Mouse (Mus musculus) heart, postnatal 36 days (tissue): Measurements from ENCODE around the gene Zfand2b. TPM values are rescaled to one million over a fixed set of nuclear protein-coding genes. Genes with fewer than 3 reads are reported as not detected.

Source experiments
- DNase-seq, 2 experiments: peaks; one replicate each; pipeline ENCODE4 v3.0.0; 2021 to 2022
- intact Hi-C: fragments of 180-260 bp; cut with DNase I; formaldehyde crosslinking; loops from one replicate; pipeline ENCODE4 v1.15.1; 2025
- total RNA-seq, 2 experiments: library from RNA; stranded (reverse); gene quantifications; 2 replicates each; pipeline ENCODE4 v1.2.3; 2021

Zfand2b gene
- total RNA-seq, 2 experiments from 2014 or later: 14.9 to 17.6 TPM

DNA sequence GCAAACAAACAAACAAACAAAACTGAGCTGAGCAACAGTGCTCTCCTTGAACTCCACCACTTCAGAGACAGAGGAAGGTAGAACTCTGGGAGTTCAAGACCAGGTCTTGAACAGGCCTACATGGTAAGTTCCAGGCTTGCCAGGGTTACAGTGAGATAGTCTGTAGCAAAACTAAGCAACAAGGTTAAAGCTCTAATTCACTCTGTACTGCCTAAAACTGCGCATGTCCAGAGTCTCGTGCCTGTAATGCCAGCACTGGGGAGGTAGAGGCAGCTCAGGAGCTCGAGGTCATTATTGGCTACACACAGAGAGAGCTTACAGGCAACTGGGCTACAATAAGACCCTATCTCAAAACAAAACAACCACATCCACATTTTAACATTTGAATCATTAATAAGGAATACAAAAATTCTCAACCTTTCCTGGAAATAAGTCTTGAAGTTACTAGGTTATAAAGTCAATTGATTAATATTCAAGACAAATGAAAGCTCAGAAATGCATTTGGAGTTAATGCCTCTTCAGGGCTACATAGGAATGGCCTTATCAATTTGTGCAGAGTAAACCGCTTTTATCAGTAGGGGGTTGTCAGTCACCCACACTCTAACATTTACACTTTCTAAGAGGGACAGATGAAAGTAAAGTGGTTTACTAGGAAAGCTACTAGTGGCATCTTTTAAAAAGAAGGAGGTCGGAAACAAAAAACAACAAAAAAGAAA, 8.7 kb upstream of the Zfand2b start:
- intact Hi-C loops: no loop called here
- DNase-seq: no peak

DNA sequence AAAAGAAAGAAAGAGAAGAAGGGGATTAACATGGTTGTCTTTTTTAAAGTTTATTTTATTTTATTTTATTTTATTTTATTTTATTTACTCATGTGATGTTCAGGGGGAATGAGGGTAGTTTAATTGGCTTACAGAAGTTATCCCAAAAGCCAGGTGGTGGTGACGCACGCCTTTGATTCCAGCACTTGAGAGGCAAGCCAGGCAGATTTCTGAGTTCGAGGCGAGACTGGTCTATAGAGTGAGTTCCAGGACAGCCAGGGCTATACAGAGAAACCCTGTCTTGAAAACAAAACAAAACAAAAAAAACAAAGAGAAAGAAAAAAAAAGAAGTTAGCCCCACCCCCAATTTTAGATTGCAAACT, 8.2 kb upstream of the Zfand2b start:
- DNase-seq: no peak
- intact Hi-C loops: no loop called here

DNA sequence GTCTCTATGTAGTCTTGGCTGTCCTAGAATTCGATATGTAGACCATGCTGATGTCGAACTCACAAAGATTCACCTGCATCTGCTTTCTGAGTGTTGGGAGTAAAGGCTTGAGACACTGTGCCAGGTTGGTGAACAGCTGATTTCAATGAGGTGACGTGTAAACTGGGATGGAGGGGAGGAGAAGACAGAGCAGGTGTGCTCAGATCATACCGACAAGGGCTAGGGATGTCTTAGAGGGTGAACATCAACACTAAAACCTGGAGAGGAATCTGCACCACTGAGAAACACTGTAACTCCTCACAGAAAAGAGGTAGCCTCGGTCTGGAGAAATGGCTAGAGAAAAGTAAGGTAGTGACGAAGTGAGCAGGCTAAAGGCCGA, 364 bp upstream of the Zfand2b start:
- intact Hi-C loops: loop anchor here (1.0 to 5.0 kb wide), 3 partner anchors 23 to 69 kb away; partner anchors contain the start of gene Dnajb2

GRCm38 (mm10) chr1:75179334-75180104, 11.1 kb downstream of the Zfand2b start:
- peak; percentile 39 to 55 for DNase-seq
- intact Hi-C loops: loop anchor here (5.0 kb wide), 1 partner anchor 73 kb away; no protein-coding TSS in a partner anchor

More for the DNA sequence above, 364 bp upstream of the Zfand2b start:
- no peak for DNase-seq

GRCm38 (mm10) chr1:75180105-75180590, 11.7 kb downstream of the Zfand2b start, which contains the start of gene Abcb6:
Gene Abcb6, minus strand, starts transcription at chr1:75180392.
- intact Hi-C loops: loop anchor here (5.0 kb wide), 1 partner anchor 72 kb away; no protein-coding TSS in a partner anchor
- DNase-seq: peak; percentile 83 to 86

- no peak for DNase-seq
- intact Hi-C loops: loop anchor here (5.0 kb wide), 1 partner anchor 72 kb away; no protein-coding TSS in a partner anchor
Measured at GRCm38 (mm10) chr1:75180741-75181140, 12.3 kb downstream of the Zfand2b start.

- intact Hi-C loops: loop anchor here (5.0 kb wide), 1 partner anchor 71 kb away; no protein-coding TSS in a partner anchor
- no peak for DNase-seq
Measured at GRCm38 (mm10) chr1:75181377-75181870, 13.0 kb downstream of the Zfand2b start.

- DNase-seq: no peak
- intact Hi-C loops: loop anchor here (5.0 kb wide), 1 partner anchor 70 kb away; no protein-coding TSS in a partner anchor
Measured at GRCm38 (mm10) chr1:75182160-75182559, 13.7 kb downstream of the Zfand2b start.

GRCm38 (mm10) chr1:75185495-75185894, 17.0 kb downstream of the Zfand2b start:
- no peak for DNase-seq
- intact Hi-C loops: no loop called here

GRCm38 (mm10) chr1:75187126-75187525, 18.7 kb downstream of the Zfand2b start:
- no peak for DNase-seq
- intact Hi-C loops: no loop called here

GRCm38 (mm10) chr1:75187914-75188483, 19.6 kb downstream of the Zfand2b start:
- DNase-seq: no peak
- intact Hi-C loops: no loop called here

DNA sequence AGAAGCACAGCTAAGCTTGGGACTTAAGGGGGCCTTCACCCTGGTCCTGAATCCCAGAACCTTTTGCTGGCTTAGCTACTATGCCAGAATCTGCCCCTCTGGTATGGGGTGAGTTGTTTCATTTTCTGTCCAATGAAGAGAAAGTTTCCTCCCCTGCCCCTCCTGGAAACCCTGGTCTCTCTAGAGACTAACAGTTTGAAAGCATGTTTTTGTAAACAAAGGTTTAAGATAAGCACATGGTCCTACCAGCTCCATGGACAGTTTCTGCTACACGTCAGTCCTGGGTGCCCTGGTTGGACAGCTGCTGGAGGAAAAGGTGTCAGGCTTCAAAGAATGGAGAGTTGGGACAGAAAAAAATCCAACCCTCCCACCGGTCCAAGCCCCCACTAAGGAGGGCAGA, 22.1 kb downstream of the Zfand2b start:
- intact Hi-C loops: loop anchor here (2.0 to 5.0 kb wide), 2 partner anchors 22 to 127 kb away; partner anchors contain the start of genes Dnpep and Zfand2b
- no peak for DNase-seq

GRCm38 (mm10) chr1:75191258-75191621, 22.8 kb downstream of the Zfand2b start:
- no peak for DNase-seq
- intact Hi-C loops: loop anchor here (2.0 to 5.0 kb wide), 2 partner anchors 22 to 126 kb away; partner anchors contain the start of genes Dnpep and Zfand2b

- peak; percentile 89 to 92 for DNase-seq
- intact Hi-C loops: loop anchor here (1.0 to 5.0 kb wide), 3 partner anchors 17 to 125 kb away; partner anchors contain the start of genes Dnpep and Zfand2b
Measured at GRCm38 (mm10) chr1:75191622-75192402, 23.4 kb downstream of the Zfand2b start, which contains the start of the genes Ankzf1 and Atg9a. Gene Ankzf1, plus strand, starts transcription at chr1:75192151. Gene Atg9a, minus strand, starts transcription at chr1:75192196.

DNA sequence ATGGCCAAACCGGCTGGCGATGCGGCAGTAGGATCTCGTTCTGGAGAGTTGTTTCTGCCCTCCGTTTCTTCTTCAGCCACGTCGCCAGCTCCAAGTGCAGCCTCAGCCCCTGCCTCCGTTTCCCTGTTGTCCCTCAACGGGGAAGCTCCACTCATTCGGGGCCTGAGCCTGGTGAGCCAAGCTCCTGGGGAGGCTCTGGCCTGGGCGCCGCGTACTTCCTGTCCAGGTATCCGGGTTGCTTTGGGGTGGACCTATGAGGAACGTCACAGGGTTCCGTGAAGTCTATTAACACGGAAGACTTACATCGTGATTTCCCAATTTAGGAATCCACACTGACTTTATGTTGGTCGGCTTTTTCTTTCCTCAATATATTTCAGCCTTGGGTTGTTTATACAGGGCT, 24.0 kb downstream of the Zfand2b start:
- DNase-seq: peak in 1 of 2 experiments; percentile 32
- intact Hi-C loops: loop anchor here (1.0 to 5.0 kb wide), 2 partner anchors 17 to 125 kb away; partner anchors contain the start of gene Dnpep

DNA sequence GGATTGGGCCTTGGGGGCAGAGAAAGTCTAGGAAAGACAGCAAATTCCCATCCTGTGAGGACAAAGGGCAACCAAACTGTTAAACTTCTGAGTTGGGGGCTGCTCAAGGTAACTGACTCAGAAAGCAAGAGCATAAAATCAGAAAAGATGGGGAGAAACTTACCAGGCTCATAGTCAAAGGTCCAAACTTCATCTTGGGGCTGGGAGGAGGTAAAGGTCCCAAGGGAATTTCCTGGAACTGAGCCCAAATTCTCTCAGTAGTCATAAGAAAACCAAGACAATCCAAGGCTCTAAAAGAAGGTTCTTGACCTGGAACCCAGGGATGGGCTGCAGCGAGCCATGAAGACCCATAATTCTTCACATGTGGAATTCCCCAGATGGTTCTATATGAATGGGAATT, 32.8 kb downstream of the Zfand2b start:
- intact Hi-C loops: no loop called here
- no peak for DNase-seq

DNA sequence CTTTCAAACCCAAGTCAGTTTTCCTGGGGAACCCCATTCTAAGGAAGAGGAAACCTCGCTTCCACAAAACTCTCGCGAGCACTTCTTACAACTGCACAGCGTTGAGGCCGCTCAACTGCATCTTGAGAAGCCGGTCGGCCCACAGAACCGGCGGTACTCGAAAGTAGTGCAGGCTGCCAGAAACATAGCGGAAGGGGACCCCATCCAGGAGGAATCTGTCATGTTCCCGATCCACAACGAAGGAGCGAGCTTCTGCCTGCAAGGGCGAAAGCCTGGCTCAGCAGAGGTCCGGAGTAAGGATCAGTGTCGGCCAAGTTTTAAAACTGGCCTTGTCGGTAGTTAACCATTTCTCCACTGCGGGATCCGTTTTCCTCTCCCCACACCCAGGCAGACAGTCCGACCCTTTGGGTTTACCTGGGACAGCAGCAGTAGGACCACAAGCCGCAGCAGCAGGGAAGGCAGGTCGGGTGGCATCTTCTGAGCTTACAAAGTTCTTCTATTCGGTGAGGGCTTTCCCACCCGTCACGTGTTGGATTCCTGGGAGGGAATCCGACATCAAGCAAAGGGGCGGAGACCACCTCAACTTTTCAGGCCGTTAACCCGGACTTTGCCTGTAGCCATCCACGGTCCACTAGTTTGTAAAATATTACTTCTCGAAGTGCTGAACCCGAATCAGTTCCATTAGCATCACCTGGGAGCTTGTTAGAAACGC, 40.7 kb downstream of the Zfand2b start:
- intact Hi-C loops: loop anchor here (1.0 kb wide), 1 partner anchor 17 kb away; the partner anchor contains the start of genes Ankzf1 and Atg9a
- peak; percentile 35 to 46 for DNase-seq
